Mouse (Mus musculus) spleen, adult 2 months (tissue): ENCODE measurements around the gene Setd1a.

Experiments used
- CTCF ChIP-seq: fragments of 200-500 bp; IDR thresholded peaks from 2 replicates; pipeline ENCODE4 v1.5.1; 2011; ENCODE audit warnings: mild to moderate bottlenecking, inconsistent platforms; ENCODE audit not compliant: insufficient read depth, insufficient read length, insufficient replicate concordance; ENCODE audit errors: extremely low read depth
- POLR2A ChIP-seq: fragments of 200-500 bp; IDR thresholded peaks from 2 replicates; pipeline ENCODE4 v1.6.1; 2011; ENCODE audit warnings: low read depth, low read length, inconsistent platforms

GRCm38 (mm10) chr7:127745652-127746493, 30.6 kb upstream of the Setd1a start:
- TF ChIP-seq POLR2A (no peak), CTCF (no peak)
